Comparison of ENCODE assay signal across 18 mouse cellular contexts in genomic region chr4:16981733-16982230, GRCm38 (mm10).
"Had no signal": no experiment of that assay in that cellular context is flagged by ENCODE, and none has a peak within 500 bp of the region (broad histone marks: within the 10 kb centered on the region; RNA-seq: fewer than 3 reads in every experiment).

No protein-coding gene starts in this region.

- H3K4me2 ChIP-seq: liver, embryonic 12.5 days; liver, embryonic 15.5 days; lung, embryonic 15.5 days; midbrain, embryonic 11.5 days; midbrain, embryonic 15.5 days had no signal

- H3K9me3 ChIP-seq: liver, embryonic 15.5 days; lung, embryonic 15.5 days; megakaryocyte, embryonic 14.5 days; midbrain, embryonic 15.5 days had no signal

- H3K9ac ChIP-seq: liver, embryonic 12.5 days; liver, embryonic 15.5 days; lung, embryonic 15.5 days; midbrain, embryonic 15.5 days had no signal

- H3K27me3 ChIP-seq: liver, embryonic 12.5 days; liver, embryonic 15.5 days; lung, embryonic 15.5 days; megakaryocyte, embryonic 14.5 days; midbrain, embryonic 15.5 days had no signal

- H3K27ac ChIP-seq: kidney, postnatal 0 days; layer of hippocampus, adult 2 months; liver, embryonic 12.5 days; liver, embryonic 15.5 days; lung, embryonic 15.5 days; midbrain, embryonic 15.5 days had no signal

- H3K4me1 ChIP-seq: liver, embryonic 12.5 days; liver, embryonic 15.5 days; lung, embryonic 15.5 days; megakaryocyte, embryonic 14.5 days; midbrain, embryonic 15.5 days had no signal

- DNase-seq: kidney, adult 2 months; kidney, postnatal 25 days; layer of hippocampus, adult 9-11 months; liver; lung, adult 18-20 months; lung, postnatal 10 days; lung, postnatal 36 days; thymus, adult 18-20 months; thymus, postnatal 14 days; thymus, postnatal 4 days had no signal

- H3K36me3 ChIP-seq: liver, embryonic 12.5 days; liver, embryonic 15.5 days; lung, embryonic 15.5 days; midbrain, embryonic 15.5 days had no signal

- ATAC-seq: liver, embryonic 12.5 days; midbrain, embryonic 15.5 days had no signal

- H3K4me3 ChIP-seq: layer of hippocampus, adult 2 months; liver, embryonic 12.5 days; liver, embryonic 15.5 days; lung, embryonic 15.5 days; megakaryocyte, embryonic 14.5 days; midbrain, embryonic 15.5 days had no signal
